ENCODE assay signal across 8 mouse cellular contexts in the genomic region with DNA sequence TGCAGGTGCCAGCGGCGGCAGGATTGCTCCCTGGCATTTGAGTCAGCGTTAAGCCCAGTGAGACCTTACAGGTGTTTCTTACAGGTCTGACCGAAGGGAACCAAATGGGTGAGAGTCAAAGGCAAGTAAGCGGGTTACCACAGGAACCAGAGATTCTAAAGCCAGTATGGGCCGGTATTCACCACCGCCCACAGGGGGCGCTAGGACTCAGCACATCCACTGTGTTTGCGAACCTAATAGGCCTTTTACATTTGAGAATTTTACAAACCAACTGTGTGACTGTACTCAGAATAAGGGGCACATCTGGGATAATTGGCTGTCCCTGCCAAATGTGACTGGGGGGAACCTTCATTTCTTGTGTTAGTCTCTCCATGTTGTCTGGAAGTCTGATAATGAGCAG. TPM values are rescaled to one million over a fixed set of nuclear protein-coding genes. Genes with fewer than 3 reads are reported as not detected.
DNase-seq lines count a peak whose midpoint lies in the region; ATAC-seq and TF ChIP-seq lines count a peak whose summit lies in the region.

No protein-coding gene starts in this region.

- peaks cover 36% of the 10 kb centered on the region for H3K36me3 ChIP-seq in forebrain, embryonic 10.5 days (replicated peaks)
- peaks cover 32% of the 10 kb centered on the region for H3K36me3 ChIP-seq in forebrain, embryonic 13.5 days (ENCODE audit: poor library complexity, severe bottlenecking)
- no peaks in the 10 kb centered on the region for H3K36me3 ChIP-seq in neural tube, embryonic 15.5 days
- H3K36me3 ChIP-seq in lung, embryonic 14.5 days (ENCODE audit: insufficient read depth): no peaks in the 10 kb centered on the region

- DNase-seq in forebrain, embryonic 10.5 days (ENCODE audit: extremely low spot score, low spot score): peak; percentile 57
- DNase-seq in neural tube, embryonic 10.5 days (ENCODE audit: extremely low spot score, low spot score): peak; percentile 57
- DNase-seq in c-Kit-positive CD71-negative TER-119-negative erythroid progenitor cells, embryonic 14.5 days (ENCODE audit: low read depth): peak; percentile 56
- peak; percentile 44 for DNase-seq in heart, postnatal 4 days
- DNase-seq in lung, embryonic 14.5 days: peak; percentile 86
- DNase-seq in testis, postnatal 10 days (ENCODE audit: low spot score): peak; percentile 70

- H3K4me3 ChIP-seq in forebrain, embryonic 10.5 days: no peak overlapping the region
- no peak overlapping the region for H3K4me3 ChIP-seq in forebrain, embryonic 13.5 days
- H3K4me3 ChIP-seq in neural tube, embryonic 15.5 days (replicated peaks): no peak overlapping the region
- H3K4me3 ChIP-seq in lung, embryonic 14.5 days (ENCODE audit: low read depth, low read length): no peak overlapping the region

- no peak overlapping the region for H3K4me2 ChIP-seq in forebrain, embryonic 13.5 days
- no peak overlapping the region for H3K4me2 ChIP-seq in neural tube, embryonic 15.5 days
- H3K4me2 ChIP-seq in lung, embryonic 14.5 days: no peak overlapping the region

- peak; percentile 78 for TF ChIP-seq CTCF in lung, embryonic 14.5 days (IDR thresholded peaks at IDR 0.05; ENCODE audit: low read depth)

- ATAC-seq in forebrain, embryonic 13.5 days: no peak
- ATAC-seq in neural tube, embryonic 15.5 days (ENCODE audit: low FRiP score): no peak
- no peak for ATAC-seq in lung, embryonic 14.5 days (ENCODE audit: insufficient read depth)

- H3K27ac ChIP-seq in forebrain, embryonic 10.5 days: no peak overlapping the region
- no peak overlapping the region for H3K27ac ChIP-seq in forebrain, embryonic 13.5 days
- no peak overlapping the region for H3K27ac ChIP-seq in neural tube, embryonic 15.5 days (replicated peaks)
- no peak overlapping the region for H3K27ac ChIP-seq in lung, embryonic 14.5 days (ENCODE audit: low read depth)

- WGBS in forebrain, embryonic 10.5 days: 12% methylated on average over 9 of the region's 9 CpGs
- 16% methylated on average over 9 of the region's 9 CpGs for WGBS in forebrain, embryonic 13.5 days
- 14% methylated on average over 9 of the region's 9 CpGs for WGBS in neural tube, embryonic 15.5 days
- 16% methylated on average over 9 of the region's 9 CpGs for WGBS in lung, embryonic 14.5 days

- H3K4me1 ChIP-seq in forebrain, embryonic 10.5 days: 0 out of 2 replicates have a peak, but pooled peaks cover 3% of the 10 kb centered on the region
- peaks cover 18% of the 10 kb centered on the region for H3K4me1 ChIP-seq in forebrain, embryonic 13.5 days
- peaks cover 5% of the 10 kb centered on the region for H3K4me1 ChIP-seq in neural tube, embryonic 15.5 days
- H3K4me1 ChIP-seq in lung, embryonic 14.5 days (ENCODE audit: insufficient read depth): no peaks in the 10 kb centered on the region

- H3K9me3 ChIP-seq in forebrain, embryonic 10.5 days: no peaks in the 10 kb centered on the region
- no peaks in the 10 kb centered on the region for H3K9me3 ChIP-seq in forebrain, embryonic 13.5 days (replicated peaks)
- no peaks in the 10 kb centered on the region for H3K9me3 ChIP-seq in neural tube, embryonic 15.5 days (replicated peaks)
- no peaks in the 10 kb centered on the region for H3K9me3 ChIP-seq in lung, embryonic 14.5 days (ENCODE audit: low read depth, low read length)

- H3K27me3 ChIP-seq in forebrain, embryonic 10.5 days (ENCODE audit: poor library complexity, severe bottlenecking): no peaks in the 10 kb centered on the region
- H3K27me3 ChIP-seq in forebrain, embryonic 13.5 days: no peaks in the 10 kb centered on the region
- H3K27me3 ChIP-seq in neural tube, embryonic 15.5 days (replicated peaks): no peaks in the 10 kb centered on the region
- no peaks in the 10 kb centered on the region for H3K27me3 ChIP-seq in lung, embryonic 14.5 days (ENCODE audit: insufficient read depth, low read length)

- no peak overlapping the region for H3K9ac ChIP-seq in forebrain, embryonic 13.5 days
- no peak overlapping the region for H3K9ac ChIP-seq in neural tube, embryonic 15.5 days (replicated peaks)
- H3K9ac ChIP-seq in lung, embryonic 14.5 days: no peak overlapping the region

RNA-seq across cellular contexts. Expression of a gene that starts 54.1 kb away (rescaled TPM):
- polyA plus RNA-seq in forebrain, embryonic 10.5 days (2016; fragmentation: Nextera tagmentation; extraction: Ambion mirVana): 26.5 and 27.0 TPM in 2 replicates
- polyA plus RNA-seq in forebrain, embryonic 13.5 days (2015; fragmentation: Nextera tagmentation; extraction: Ambion mirVana): 31.1 and 34.7 TPM in 2 replicates
- 15.9 and 23.5 TPM in 2 replicates for polyA plus RNA-seq in neural tube, embryonic 15.5 days (2015; fragmentation: Nextera tagmentation; extraction: Ambion mirVana)
- 1 to 10 TPM; 2.1 to 3.6 TPM for total RNA-seq in heart, postnatal 4 days (2021)
- 11.9 and 12.4 TPM in 2 replicates for polyA plus RNA-seq in lung, embryonic 14.5 days (2014; fragmentation: Nextera tagmentation; extraction: Ambion mirVana)

RNA-seq across cellular contexts. Expression of a gene that starts 59.2 kb away (rescaled TPM):
- polyA plus RNA-seq in forebrain, embryonic 10.5 days (2016; fragmentation: Nextera tagmentation; extraction: Ambion mirVana): 57.6 and 60.2 TPM in 2 replicates
- 39.0 and 41.3 TPM in 2 replicates for polyA plus RNA-seq in forebrain, embryonic 13.5 days (2015; fragmentation: Nextera tagmentation; extraction: Ambion mirVana)
- 38.3 and 39.2 TPM in 2 replicates for polyA plus RNA-seq in neural tube, embryonic 15.5 days (2015; fragmentation: Nextera tagmentation; extraction: Ambion mirVana)
- 10 to 100 TPM; 22.4 to 25.2 TPM for total RNA-seq in heart, postnatal 4 days (2021)
- 42.6 and 46.5 TPM in 2 replicates for polyA plus RNA-seq in lung, embryonic 14.5 days (2014; fragmentation: Nextera tagmentation; extraction: Ambion mirVana)
